Mouse (Mus musculus) spleen, postnatal 36 days (tissue): ENCODE data around the gene Hist1h2ae.

Source experiments
- DNase-seq, 2 experiments: peaks; one replicate each; pipeline ENCODE4 v3.0.0; 2022; ENCODE audit warnings: low spot score in 2 of 2, mixed read lengths in 1 of 2

The Hist1h2ae gene

DNA sequence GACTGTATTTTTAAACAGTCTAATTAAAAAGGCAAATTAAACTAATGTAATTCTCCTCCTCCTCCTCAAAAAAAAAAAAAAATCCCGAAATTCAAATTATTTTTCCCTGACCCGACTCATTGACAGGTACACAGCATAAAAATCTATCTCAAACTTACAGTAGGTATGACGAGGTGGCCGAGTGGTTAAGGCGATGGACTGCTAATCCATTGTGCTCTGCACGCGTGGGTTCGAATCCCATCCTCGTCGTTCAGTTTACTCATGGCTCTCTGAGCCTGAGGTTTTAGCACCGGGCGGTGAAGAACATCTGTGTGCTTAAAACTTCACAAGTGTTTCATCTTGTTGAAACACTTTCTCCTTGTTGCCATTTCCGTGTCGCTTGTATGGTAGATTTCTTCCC is 49.3 kb downstream of the Hist1h2ae start:
- DNase-seq, result peak; percentile 70 to 80
